In the genomic region with DNA sequence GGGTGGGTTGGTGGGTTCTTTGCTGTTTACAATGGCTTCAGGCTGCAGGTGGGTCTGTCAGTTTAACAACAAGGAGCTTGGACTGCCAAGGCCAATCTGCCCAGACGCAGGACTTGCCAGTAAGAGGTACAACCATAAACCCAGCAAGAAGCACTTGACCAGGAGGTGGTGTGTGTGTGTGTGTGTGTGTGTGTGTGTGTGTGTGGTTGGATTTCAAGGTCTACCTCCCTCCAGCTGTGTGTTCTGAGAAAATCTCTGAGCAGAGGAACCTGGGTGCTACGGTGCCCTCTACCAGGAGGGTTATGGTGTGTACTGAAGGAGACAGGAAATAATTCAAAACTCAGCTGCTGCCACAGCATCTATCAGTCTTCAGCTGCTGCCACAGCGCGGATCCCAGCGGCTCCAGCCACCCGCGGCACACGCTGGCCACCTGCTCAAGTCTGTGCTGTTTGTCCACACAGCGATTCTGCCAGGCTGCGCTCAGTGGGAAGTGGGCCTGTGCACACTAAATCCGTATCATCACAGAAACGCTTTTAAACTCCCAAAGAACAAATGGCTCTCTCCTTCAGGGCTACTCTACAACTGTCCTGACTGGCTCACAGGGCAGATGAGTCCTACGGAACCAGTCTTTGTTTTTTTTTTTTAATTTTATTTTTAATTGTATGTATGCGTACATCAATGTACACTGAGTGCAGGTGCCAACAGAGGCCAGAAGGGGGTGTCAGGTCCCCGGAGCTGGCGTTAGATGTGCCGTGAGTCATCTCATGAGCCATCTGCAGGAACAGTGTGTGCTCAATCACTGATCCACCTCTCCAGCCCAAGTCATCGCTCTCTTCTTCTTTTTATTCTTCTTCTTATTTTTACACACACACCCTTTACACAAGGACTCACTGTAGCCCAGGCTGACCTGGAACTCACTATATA, we compare ENCODE assay signal across 10 mouse cellular contexts. TPM values are rescaled to one million over a fixed set of nuclear protein-coding genes. Genes with fewer than 3 reads are reported as not detected.
DNase-seq lines count a peak whose midpoint lies in the region; ATAC-seq and TF ChIP-seq lines count a peak whose summit lies in the region.
"Had no signal": no experiment of that assay in that cellular context is flagged by ENCODE, and none has a peak within 500 bp of the region (broad histone marks: within the 10 kb centered on the region; RNA-seq: fewer than 3 reads in every experiment).

No protein-coding gene starts in this region.

- WGBS in kidney, adult 2 months = 85% methylated on average over 18 of the region's 18 CpGs

- TF ChIP-seq CTCF in kidney, adult 2 months (conservative IDR thresholded peaks at IDR 0.05; ENCODE audit: insufficient read depth, insufficient read length, low read depth, low read length) = 0 out of 2 replicates have a peak, but pooled peaks have one; percentile 18

- no peak overlapping the region for H3K27ac ChIP-seq in kidney, adult 2 months (ENCODE audit: insufficient read depth, low read depth, low read length)

- ATAC-seq in activated CD4-positive, CD25-positive, alpha-beta regulatory T cell, adult 4 months = no peak

- no peak for TF ChIP-seq POLR2A in kidney, adult 2 months (IDR thresholded peaks at IDR 0.05; ENCODE audit: low read depth, low read length)

- no peak for DNase-seq in kidney, adult 2 months
- no peak for DNase-seq in kidney, adult 11 months
- DNase-seq in 416B (ENCODE audit: low read depth) (peak; percentile 52), ES-CJ7 (ENCODE audit: low read depth, low spot score) (peak; percentile 60)
- DNase-seq in cerebellum, adult 9-10 months = peak; percentile 92
- DNase-seq in frontal cortex, postnatal 36 days (ENCODE audit: low spot score in 2 of 2) = no peak
- DNase-seq in embryo, embryonic 9.5 days (ENCODE audit: extremely low spot score) = no peak
- DNase-seq: lung, postnatal 4 days had no signal

- H3K4me1 ChIP-seq in kidney, adult 2 months (ENCODE audit: control insufficient read depth, insufficient read depth, low read length) = no peaks in the 10 kb centered on the region

- no peaks in the 10 kb centered on the region for H3K27me3 ChIP-seq in kidney, adult 2 months (replicated peaks; ENCODE audit: control insufficient read depth, insufficient read depth, low read length)

- no peaks in the 10 kb centered on the region; the same call in 1 of the 2 replicates for H3K36me3 ChIP-seq in kidney, adult 2 months (ENCODE audit: control insufficient read depth, insufficient read depth, low read length)

- no peak overlapping the region for H3K4me3 ChIP-seq in kidney, adult 2 months (ENCODE audit: insufficient read depth, low read depth, low read length)
- H3K4me3 ChIP-seq: erythroblast, embryonic 14.5 days had no signal

RNA-seq across cellular contexts. Expression of a gene that starts 9.4 kb away (rescaled TPM):
- polyA plus RNA-seq in kidney, adult 2 months (2012; rRNA removed) = 47.7 and 51.6 TPM in 2 replicates
- 10 to 100 TPM; 22.2 to 22.8 TPM for polyA plus RNA-seq in activated CD4-positive, CD25-positive, alpha-beta regulatory T cell, adult 4 months (2017; shearing (Covaris generic))

RNA-seq across cellular contexts. Expression of a gene that starts 10.2 kb away (rescaled TPM):
- polyA plus RNA-seq in kidney, adult 2 months (2012; rRNA removed) = 30.5 and 32.3 TPM in 2 replicates
- polyA plus RNA-seq in activated CD4-positive, CD25-positive, alpha-beta regulatory T cell, adult 4 months (2017; shearing (Covaris generic)) = 100 to 1,000 TPM; 126 to 150 TPM

RNA-seq across cellular contexts. Expression of a gene that starts 57.5 kb away (rescaled TPM):
- 11.4 and 12.1 TPM in 2 replicates for polyA plus RNA-seq in kidney, adult 2 months (2012; rRNA removed)
- polyA plus RNA-seq in activated CD4-positive, CD25-positive, alpha-beta regulatory T cell, adult 4 months (2017; shearing (Covaris generic)) = 10 to 100 TPM in 1 of 2 experiments, 1 to 10 TPM in 1; 4.4 to 15.0 TPM

RNA-seq across cellular contexts. Expression of a gene that starts 58.2 kb away (rescaled TPM):
- 30.2 and 34.7 TPM in 2 replicates for polyA plus RNA-seq in kidney, adult 2 months (2012; rRNA removed)
- 10 to 100 TPM; 52.5 to 64.1 TPM for polyA plus RNA-seq in activated CD4-positive, CD25-positive, alpha-beta regulatory T cell, adult 4 months (2017; shearing (Covaris generic))

Comparison
In these comparisons a context has a peak if more than half of its experiments do, and no peak if none do; other contexts are left out.
1. DNase-seq: peak in 416B (single experiment), ES-CJ7 (single experiment) and cerebellum, adult 9-10 months (single experiment); none in kidney, adult 2 months (single experiment), kidney, adult 11 months (single experiment), frontal cortex, postnatal 36 days (0 of 2) and embryo, embryonic 9.5 days (single experiment).